Mouse (Mus musculus): ENCODE measurements around the gene Ndufa8. TPM values are rescaled to one million over a fixed set of nuclear protein-coding genes. Genes with fewer than 3 reads are reported as not detected.

The Ndufa8 gene
- polyA plus RNA-seq, 1 experiment = 37.6 TPM

DNA sequence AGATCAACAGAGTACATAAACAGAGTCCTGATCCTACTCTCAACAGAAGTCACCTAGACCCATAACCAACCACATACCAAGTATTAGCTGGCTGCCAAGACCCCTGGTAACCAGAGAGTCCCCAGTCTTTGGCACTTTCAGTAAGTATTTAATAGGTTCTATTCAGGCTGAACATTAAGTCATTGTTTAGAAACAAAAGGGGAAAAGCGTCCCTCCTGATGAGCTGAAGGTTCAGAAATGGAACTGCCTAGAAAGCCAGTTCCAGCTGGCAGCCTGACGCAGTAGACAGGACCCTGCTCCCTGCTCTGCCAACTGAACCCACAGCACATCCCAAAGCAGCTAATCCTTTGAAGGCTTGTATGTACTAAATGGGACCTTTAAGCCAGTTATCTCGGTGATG is 40.0 kb upstream of the Ndufa8 start:
- Histone ChIP-seq H3K4me3 (replicated peaks; ENCODE audit: control insufficient read depth, low read depth, low read length) (no peak overlapping the region), H3K4me1 (ENCODE audit: control insufficient read depth, insufficient read depth, low read length) (no peaks in the 10 kb centered on the region), H3K27ac (ENCODE audit: control insufficient read depth, insufficient read depth, low read depth, low read length, poor library complexity) (no peak overlapping the region)
- WGBS = 59% methylated on average over 3 of the region's 3 CpGs
- TF ChIP-seq CTCF (IDR thresholded peaks at IDR 0.05; ENCODE audit: control insufficient read depth, insufficient read depth, low read length) = no peak
- TF ChIP-seq POLR2A (IDR thresholded peaks at IDR 0.05; ENCODE audit: borderline replicate concordance, control insufficient read depth, low read depth, low read length) = no peak

DNA sequence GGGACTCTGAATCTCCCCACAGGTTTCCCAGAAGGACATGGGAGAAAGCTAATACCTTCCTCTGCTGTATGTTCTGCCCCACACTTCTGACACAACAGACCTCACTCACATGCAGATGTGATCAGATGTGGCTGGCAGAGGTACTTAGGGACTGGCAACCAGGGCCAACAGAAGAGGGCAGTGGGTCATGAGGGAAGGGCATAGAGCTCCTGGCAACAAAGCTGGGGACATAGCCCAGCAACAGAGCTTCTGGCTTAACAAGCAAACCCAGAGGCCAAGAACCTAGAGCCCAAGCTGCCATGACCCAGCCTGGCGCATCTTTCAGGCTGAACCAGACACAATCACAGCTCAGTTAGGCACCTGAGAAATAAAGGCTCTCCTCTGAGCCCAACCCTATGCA is 35.8 kb upstream of the Ndufa8 start:
- 91% methylated on average over 1 of the region's 1 CpGs for WGBS

DNA sequence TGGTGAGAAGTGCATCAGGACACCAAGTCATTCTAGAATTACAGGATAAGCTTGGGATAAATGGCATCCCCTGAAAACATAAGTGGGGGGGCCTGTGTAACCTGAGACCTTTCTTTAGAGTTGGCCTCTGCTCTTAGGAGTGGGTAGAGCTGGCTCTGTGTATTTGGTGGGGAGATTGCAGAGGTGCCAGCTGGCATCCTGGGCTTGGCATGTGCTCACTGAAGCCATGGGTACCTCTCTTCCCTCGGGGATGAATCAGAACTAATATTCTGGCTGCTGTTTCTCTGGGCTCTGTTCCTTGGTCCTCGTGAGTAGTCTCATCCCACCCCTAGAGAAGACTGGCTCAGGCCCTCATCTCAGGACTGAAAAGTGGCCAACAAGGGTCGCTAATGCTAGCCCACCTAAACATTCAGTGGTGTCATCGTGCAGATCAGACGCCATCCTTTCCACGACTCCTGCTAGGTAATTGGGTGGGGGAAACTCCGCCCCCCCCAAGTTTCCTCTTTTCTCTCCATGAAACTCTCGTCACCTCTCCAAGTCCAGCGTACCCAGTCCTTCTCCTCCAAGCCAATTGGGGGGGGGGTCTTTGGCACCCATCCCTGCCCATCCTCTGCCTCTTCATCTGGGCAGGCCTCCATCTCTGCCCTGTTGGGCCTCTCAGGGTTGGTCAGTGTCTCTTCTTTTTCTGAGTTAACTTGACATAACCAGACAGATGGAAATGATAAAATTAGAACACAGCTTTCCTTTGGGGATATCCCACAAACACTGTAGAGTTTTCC is 33.8 kb upstream of the Ndufa8 start:
- TF ChIP-seq CTCF (IDR thresholded peaks at IDR 0.05; ENCODE audit: control insufficient read depth, insufficient read depth, low read length) = no peak
- Histone ChIP-seq H3K4me3 (replicated peaks; ENCODE audit: control insufficient read depth, low read depth, low read length) (no peak overlapping the region), H3K27ac (ENCODE audit: control insufficient read depth, insufficient read depth, low read depth, low read length, poor library complexity) (no peak overlapping the region), H3K4me1 (ENCODE audit: control insufficient read depth, insufficient read depth, low read length) (no peaks in the 10 kb centered on the region)
- 68% methylated on average over 9 of the region's 9 CpGs for WGBS

More for the DNA sequence above, 35.8 kb upstream of the Ndufa8 start:
- Histone ChIP-seq H3K27ac (ENCODE audit: control insufficient read depth, insufficient read depth, low read depth, low read length, poor library complexity) (no peak overlapping the region), H3K4me3 (replicated peaks; ENCODE audit: control insufficient read depth, low read depth, low read length) (no peak overlapping the region), H3K4me1 (ENCODE audit: control insufficient read depth, insufficient read depth, low read length) (no peaks in the 10 kb centered on the region)
- TF ChIP-seq POLR2A (IDR thresholded peaks at IDR 0.05; ENCODE audit: borderline replicate concordance, control insufficient read depth, low read depth, low read length) = no peak
- TF ChIP-seq CTCF (IDR thresholded peaks at IDR 0.05; ENCODE audit: control insufficient read depth, insufficient read depth, low read length) = no peak

DNA sequence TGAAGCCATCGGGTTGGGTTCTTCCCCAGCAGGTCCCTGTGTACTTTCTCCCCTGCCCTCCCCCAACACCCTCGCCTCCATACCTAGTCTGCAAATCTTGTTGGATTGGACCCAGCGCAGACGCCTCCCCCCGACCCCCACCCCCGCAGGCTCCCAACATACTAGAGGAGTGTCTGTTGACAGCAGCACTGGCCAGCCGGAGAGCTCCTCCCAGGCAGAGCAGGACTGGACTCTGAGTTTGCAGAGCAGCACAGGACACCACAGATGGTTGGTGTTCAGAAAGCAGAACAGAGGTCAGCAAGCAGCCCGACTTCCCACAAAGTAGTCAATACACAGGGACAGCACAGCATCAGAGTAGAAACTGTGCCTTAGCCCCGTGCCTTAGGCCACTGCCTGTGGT is 32.2 kb upstream of the Ndufa8 start:
- no peaks in the 10 kb centered on the region for H3K4me1 ChIP-seq (ENCODE audit: control insufficient read depth, insufficient read depth, low read length)
- TF ChIP-seq CTCF (IDR thresholded peaks at IDR 0.05; ENCODE audit: control insufficient read depth, insufficient read depth, low read length) (no peak), POLR2A (IDR thresholded peaks at IDR 0.05; ENCODE audit: borderline replicate concordance, control insufficient read depth, low read depth, low read length) (no peak)
- H3K27ac ChIP-seq (ENCODE audit: control insufficient read depth, insufficient read depth, low read depth, low read length, poor library complexity) = no peak overlapping the region
- WGBS = 52% methylated on average over 9 of the region's 9 CpGs
- no peak overlapping the region for H3K4me3 ChIP-seq (replicated peaks; ENCODE audit: control insufficient read depth, low read depth, low read length)

DNA sequence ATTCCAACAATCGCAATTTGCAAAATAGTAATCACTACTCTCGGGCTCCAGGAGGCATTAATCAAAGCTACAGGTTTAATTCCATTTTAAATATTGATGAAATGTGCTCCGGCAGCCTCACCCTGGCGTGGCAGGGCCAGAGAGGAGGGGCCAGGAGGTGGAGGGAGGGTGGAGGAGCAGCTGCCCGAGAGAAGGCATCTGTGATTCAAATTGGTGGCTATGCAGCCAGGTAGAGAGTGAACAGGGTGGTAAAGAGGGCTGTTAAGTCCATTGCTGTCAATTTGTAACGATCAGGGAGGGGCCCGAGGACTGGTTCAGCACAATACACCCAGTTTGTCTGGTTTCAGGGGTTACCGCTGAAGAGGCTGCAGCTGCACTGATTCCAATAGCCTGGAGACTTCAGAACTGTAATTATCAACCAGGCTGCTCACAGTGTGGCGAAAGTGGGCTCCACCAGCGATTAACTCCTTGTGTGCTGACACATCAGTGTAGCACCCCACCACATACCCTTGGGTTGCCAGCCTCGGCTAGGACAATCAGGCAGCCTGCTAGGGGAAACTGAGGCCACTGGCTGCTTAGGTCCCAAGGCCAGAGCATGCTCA is 28.1 kb upstream of the Ndufa8 start:
- H3K4me1 ChIP-seq (ENCODE audit: control insufficient read depth, insufficient read depth, low read length) = no peaks in the 10 kb centered on the region
- TF ChIP-seq CTCF (IDR thresholded peaks at IDR 0.05; ENCODE audit: control insufficient read depth, insufficient read depth, low read length) (no peak), POLR2A (IDR thresholded peaks at IDR 0.05; ENCODE audit: borderline replicate concordance, control insufficient read depth, low read depth, low read length) (no peak)
- WGBS = 57% methylated on average over 11 of the region's 11 CpGs
- H3K4me3 ChIP-seq (replicated peaks; ENCODE audit: control insufficient read depth, low read depth, low read length) = no peak overlapping the region
- H3K27ac ChIP-seq (ENCODE audit: control insufficient read depth, insufficient read depth, low read depth, low read length, poor library complexity) = no peak overlapping the region

DNA sequence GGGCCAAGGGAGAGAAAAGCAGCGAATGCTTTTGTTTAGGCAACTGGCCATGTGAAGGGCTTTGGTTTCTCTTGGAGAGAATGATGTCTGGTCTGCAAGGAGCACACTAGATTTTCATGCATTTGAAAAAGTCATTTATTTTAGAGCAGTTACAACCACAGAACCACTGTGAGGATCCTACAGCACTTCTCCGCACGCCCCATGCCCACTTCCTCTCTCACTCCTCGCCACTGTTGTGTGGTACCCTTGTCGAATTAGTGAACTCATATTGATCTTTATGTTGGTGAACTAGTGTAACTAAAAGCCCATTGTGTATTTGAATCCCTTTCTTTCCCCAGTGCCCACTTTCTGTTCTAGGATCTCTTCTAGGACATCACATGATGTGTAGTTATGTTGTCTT is 26.0 kb upstream of the Ndufa8 start:
- H3K4me3 ChIP-seq (replicated peaks; ENCODE audit: control insufficient read depth, low read depth, low read length) = no peak overlapping the region
- TF ChIP-seq POLR2A (IDR thresholded peaks at IDR 0.05; ENCODE audit: borderline replicate concordance, control insufficient read depth, low read depth, low read length) (no peak), CTCF (IDR thresholded peaks at IDR 0.05; ENCODE audit: control insufficient read depth, insufficient read depth, low read length) (no peak)
- no peak overlapping the region for H3K27ac ChIP-seq (ENCODE audit: control insufficient read depth, insufficient read depth, low read depth, low read length, poor library complexity)
- WGBS = 25% methylated on average over 5 of the region's 5 CpGs
- H3K4me1 ChIP-seq (ENCODE audit: control insufficient read depth, insufficient read depth, low read length) = no peaks in the 10 kb centered on the region

DNA sequence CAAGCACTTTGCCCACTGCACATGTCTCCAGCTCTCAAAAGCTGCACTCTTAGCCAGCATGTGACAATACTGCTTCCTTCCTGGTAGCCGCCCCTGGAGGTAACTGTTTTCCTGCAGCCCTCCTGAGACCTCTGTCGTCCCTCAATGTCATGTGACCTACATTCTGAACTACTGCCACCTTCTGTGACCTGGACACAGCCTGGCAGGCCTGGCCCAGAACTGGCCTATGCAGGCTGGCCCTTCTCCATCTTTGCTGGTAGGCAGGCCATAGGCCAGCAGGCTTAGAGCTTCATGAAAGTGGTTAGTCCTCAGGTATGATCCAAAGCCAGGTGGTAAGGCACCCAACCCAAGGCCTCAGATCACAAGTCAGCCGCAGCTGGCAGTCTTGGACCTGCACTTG is 24.6 kb upstream of the Ndufa8 start:
- H3K27ac ChIP-seq (ENCODE audit: control insufficient read depth, insufficient read depth, low read depth, low read length, poor library complexity) = no peak overlapping the region
- 22% methylated on average over 3 of the region's 3 CpGs for WGBS
- TF ChIP-seq POLR2A (IDR thresholded peaks at IDR 0.05; ENCODE audit: borderline replicate concordance, control insufficient read depth, low read depth, low read length) (no peak), CTCF (IDR thresholded peaks at IDR 0.05; ENCODE audit: control insufficient read depth, insufficient read depth, low read length) (no peak)
- H3K4me1 ChIP-seq (ENCODE audit: control insufficient read depth, insufficient read depth, low read length) = no peaks in the 10 kb centered on the region
- no peak overlapping the region for H3K4me3 ChIP-seq (replicated peaks; ENCODE audit: control insufficient read depth, low read depth, low read length)

DNA sequence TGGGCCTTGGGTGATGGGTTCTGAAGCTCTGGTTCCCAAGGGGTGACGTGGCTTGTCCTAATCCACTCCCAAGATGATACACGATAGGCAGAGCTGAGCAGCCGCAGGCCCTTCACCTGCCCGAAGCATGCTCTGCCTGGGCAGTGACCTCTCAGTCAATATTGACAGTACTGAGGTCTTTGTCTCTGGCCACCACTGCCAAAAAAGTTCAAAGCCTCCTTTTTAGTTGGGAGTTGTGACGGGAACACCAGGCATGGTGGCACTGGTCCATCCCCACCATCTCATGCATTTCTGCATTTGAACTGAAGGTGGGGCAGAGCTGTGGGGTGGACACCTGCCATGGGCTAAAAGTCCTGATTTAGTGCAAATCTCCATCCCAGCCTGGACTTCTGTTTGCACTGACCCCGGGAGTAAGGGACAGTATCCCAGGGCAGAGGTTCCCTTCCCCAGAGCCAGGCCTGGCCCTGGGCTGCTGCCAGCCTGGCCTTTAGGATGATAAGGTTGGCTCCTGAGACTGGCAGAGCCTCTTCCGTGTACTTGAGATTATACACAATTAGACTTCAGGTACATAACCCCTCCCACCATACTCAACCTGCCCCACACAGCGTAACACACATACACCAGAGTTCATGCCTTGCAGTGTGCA is 22.6 kb upstream of the Ndufa8 start:
- Histone ChIP-seq H3K4me1 (ENCODE audit: control insufficient read depth, insufficient read depth, low read length) (no peaks in the 10 kb centered on the region), H3K27ac (ENCODE audit: control insufficient read depth, insufficient read depth, low read depth, low read length, poor library complexity) (no peak overlapping the region), H3K4me3 (replicated peaks; ENCODE audit: control insufficient read depth, low read depth, low read length) (no peak overlapping the region)
- no peak for TF ChIP-seq CTCF (IDR thresholded peaks at IDR 0.05; ENCODE audit: control insufficient read depth, insufficient read depth, low read length)
- 84% methylated on average over 8 of the region's 8 CpGs for WGBS

Measured in bone marrow, adult 2 months (tissue).